Mouse (Mus musculus) lung, embryonic 15.5 days (tissue): ENCODE results near the gene Mfn1. TPM values are rescaled to one million over a fixed set of nuclear protein-coding genes. Genes with fewer than 3 reads are reported as not detected.
A peak's percentile ranks its signal among the peaks of the same experiment; 100 is the strongest.

ENCODE experiments used
- ATAC-seq: fragments of 200-750 bp; cut with Nextera tagmentation; 2 replicates; pipeline ENCODE4 v1.8.0; 2017; ENCODE audit warnings: moderate number of reproducible peaks, borderline replicate concordance; ENCODE audit not compliant: low FRiP score, low TSS enrichment; ENCODE audit errors: extremely low read depth
- H3K27ac ChIP-seq: fragments of 300-500 bp; sonication (generic); 2 replicates; pipeline ENCODE4 v1.5.1; 2015; ENCODE audit warnings: moderate library complexity, mild to moderate bottlenecking, inconsistent platforms
- H3K27me3 ChIP-seq: fragments of 300-500 bp; sonication (generic); 2 replicates; pipeline ENCODE4 v1.6.1; 2015; ENCODE audit warnings: inconsistent platforms
- H3K36me3 ChIP-seq: fragments of 300-500 bp; sonication (generic); 2 replicates; pipeline ENCODE4 v1.6.1; 2015; ENCODE audit warnings: inconsistent platforms
- H3K4me1 ChIP-seq: fragments of 300-500 bp; sonication (generic); 2 replicates; pipeline ENCODE4 v1.6.1; 2015; ENCODE audit warnings: inconsistent platforms
- H3K4me2 ChIP-seq: fragments of 300-500 bp; sonication (generic); 2 replicates; pipeline ENCODE4 v1.6.1; 2015; ENCODE audit warnings: inconsistent platforms, mild to moderate bottlenecking, moderate library complexity
- H3K4me3 ChIP-seq: fragments of 300-500 bp; sonication (generic); 2 replicates; pipeline ENCODE4 v1.5.1; 2015; ENCODE audit warnings: mild to moderate bottlenecking, inconsistent platforms
- H3K9ac ChIP-seq: fragments of 300-500 bp; sonication (generic); 2 replicates; pipeline ENCODE4 v1.6.1; 2015; ENCODE audit warnings: inconsistent platforms
- H3K9me3 ChIP-seq: fragments of 300-500 bp; sonication (generic); 2 replicates; pipeline ENCODE4 v1.6.1; 2016; ENCODE audit warnings: inconsistent platforms
- WGBS: fragments of 180-500 bp; shearing (Covaris S2); methylation state at CpG from one replicate; pipeline ENCODE4 v1.1.7; 2015; 5-methylcytosine and 5-hydroxymethylcytosine counted together
- polyA plus RNA-seq: library from polyadenylated mRNA; unstranded; fragments of >200 nt; fragmentation: Nextera tagmentation; extraction: Ambion mirVana; gene quantifications from 2 replicates; pipeline ENCODE4 v1.2.1, GENCODE M21; 2015

The Mfn1 gene
- polyA plus RNA-seq, 1 experiment from 2014 or later, result 36.1 TPM

DNA sequence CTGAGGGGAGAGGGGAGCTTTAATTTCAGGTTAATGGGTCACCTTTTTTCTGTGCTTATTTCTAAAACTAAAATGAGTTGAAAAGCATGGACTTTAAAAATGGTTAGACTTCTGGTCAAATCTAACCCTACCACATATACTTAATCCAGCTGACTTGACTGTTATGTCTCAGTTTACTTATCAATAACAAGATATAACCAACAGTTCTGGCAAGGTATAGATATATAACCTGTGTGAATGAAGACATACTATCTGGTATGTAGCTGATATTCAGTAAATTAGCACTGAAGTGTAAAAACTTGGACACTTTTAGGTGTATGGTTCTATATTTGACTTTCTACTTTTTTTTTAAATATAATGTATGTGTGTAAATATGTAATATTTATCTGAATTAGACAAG lies 15.7 kb upstream of the Mfn1 start:
- no peaks in the 10 kb centered on the region for H3K27me3 ChIP-seq
- H3K9ac ChIP-seq, result no peak overlapping the region
- H3K36me3 ChIP-seq, result peaks cover 27% of the 10 kb centered on the region
- H3K4me1 ChIP-seq, result peaks cover 24% of the 10 kb centered on the region
- H3K4me2 ChIP-seq, result no peak overlapping the region
- no peak overlapping the region for H3K27ac ChIP-seq
- no peak overlapping the region for H3K4me3 ChIP-seq
- H3K9me3 ChIP-seq, result no peaks in the 10 kb centered on the region
- ATAC-seq, result no peak

DNA sequence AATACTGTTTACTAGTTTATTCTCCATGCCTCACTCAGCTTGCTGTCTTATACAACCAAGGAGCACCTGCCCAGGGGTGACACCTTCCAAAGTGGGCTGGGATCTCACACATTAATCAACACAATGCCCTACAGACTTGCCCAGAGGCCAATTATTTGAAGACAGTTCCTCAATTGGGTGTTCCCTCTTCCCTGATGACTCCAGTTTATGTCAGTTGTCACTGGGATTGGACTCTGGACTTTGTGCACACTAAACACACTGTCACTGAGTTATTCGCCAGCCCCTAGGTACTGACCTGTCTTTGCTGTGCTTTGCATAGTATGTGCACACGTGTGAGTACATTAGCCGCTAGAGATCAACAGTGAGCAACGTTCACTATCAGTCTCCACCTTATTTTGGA lies 2.1 kb upstream of the Mfn1 start:
- peaks cover 30% of the 10 kb centered on the region for H3K36me3 ChIP-seq
- H3K4me2 ChIP-seq, result no peak overlapping the region
- no peak overlapping the region for H3K4me3 ChIP-seq
- H3K4me1 ChIP-seq, result peaks cover 5% of the 10 kb centered on the region; the same call in 1 of the 2 replicates
- no peaks in the 10 kb centered on the region for H3K27me3 ChIP-seq
- no peak overlapping the region for H3K9ac ChIP-seq
- WGBS, result 85% methylated on average over 4 of the region's 4 CpGs
- no peaks in the 10 kb centered on the region for H3K9me3 ChIP-seq
- H3K27ac ChIP-seq, result no peak overlapping the region
- ATAC-seq, result no peak

GRCm38 (mm10) chr3:32530041-32530440 lies 776 bp downstream of the Mfn1 start:
- Histone ChIP-seq H3K27ac (no peak overlapping the region), H3K4me3 (peak overlapping the region; percentile 78), H3K27me3 (no peaks in the 10 kb centered on the region), H3K4me2 (peak overlapping the region; percentile 57), H3K9ac (peak overlapping the region; percentile 77), H3K36me3 (peaks cover 18% of the 10 kb centered on the region; the same call in 1 of the 2 replicates), H3K4me1 (peaks cover 5% of the 10 kb centered on the region; the same call in 1 of the 2 replicates), H3K9me3 (no peaks in the 10 kb centered on the region)
- ATAC-seq, result no peak
- 7% methylated on average over 5 of the region's 5 CpGs for WGBS

DNA sequence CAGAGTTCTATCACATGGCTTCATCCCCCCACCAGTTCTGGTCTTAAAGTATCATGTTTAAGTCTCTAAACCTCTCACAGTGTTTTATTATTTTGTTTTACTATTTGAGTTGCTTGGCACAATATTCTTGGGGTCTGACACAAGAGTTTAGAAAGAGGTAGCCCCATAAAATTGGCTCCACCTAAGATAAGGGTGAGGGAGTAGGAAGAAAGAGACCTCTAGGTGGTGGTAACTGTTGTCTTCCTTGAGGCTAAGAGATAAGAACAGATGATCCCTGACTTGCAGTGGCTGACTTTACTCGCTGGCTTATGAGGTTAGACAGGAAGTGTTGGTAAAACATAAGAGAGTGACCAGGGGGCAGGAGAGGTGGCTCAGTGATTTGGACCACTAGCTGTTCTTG lies 6.4 kb downstream of the Mfn1 start:
- H3K4me2 ChIP-seq, result no peak overlapping the region
- H3K9me3 ChIP-seq, result no peaks in the 10 kb centered on the region
- H3K27ac ChIP-seq, result no peak overlapping the region
- no peak overlapping the region for H3K4me3 ChIP-seq
- H3K9ac ChIP-seq, result no peak overlapping the region
- no peaks in the 10 kb centered on the region for H3K27me3 ChIP-seq
- 56% methylated on average over 1 of the region's 1 CpGs for WGBS
- H3K4me1 ChIP-seq, result no peaks in the 10 kb centered on the region
- ATAC-seq, result no peak
- peaks cover 33% of the 10 kb centered on the region for H3K36me3 ChIP-seq

DNA sequence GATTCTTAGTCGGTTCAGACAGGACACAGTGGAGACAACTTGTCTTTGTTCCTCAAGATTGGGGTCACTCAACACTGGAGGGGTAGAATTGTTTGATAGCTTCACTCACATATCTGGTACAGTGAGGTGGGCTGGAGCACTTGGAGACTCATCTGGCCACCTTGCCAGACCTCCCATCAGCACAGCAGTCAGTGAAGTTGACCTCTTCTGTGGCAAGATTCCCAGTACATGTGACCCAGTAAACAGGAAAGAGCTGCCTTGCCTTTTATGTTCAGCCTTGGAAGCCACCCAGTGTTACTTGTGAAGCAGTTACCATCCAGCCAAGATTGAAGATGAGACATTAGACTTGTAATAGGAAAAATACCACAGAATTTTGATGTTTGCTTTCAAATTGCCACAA lies 8.3 kb downstream of the Mfn1 start:
- Histone ChIP-seq H3K27ac (no peak overlapping the region), H3K36me3 (peaks cover 31% of the 10 kb centered on the region), H3K9me3 (no peaks in the 10 kb centered on the region), H3K4me2 (no peak overlapping the region), H3K4me1 (no peaks in the 10 kb centered on the region), H3K27me3 (no peaks in the 10 kb centered on the region), H3K4me3 (no peak overlapping the region), H3K9ac (no peak overlapping the region)
- WGBS, result 71% methylated on average over 1 of the region's 1 CpGs
- ATAC-seq, result peak; percentile 64; the same call in 1 of the 2 replicates

DNA sequence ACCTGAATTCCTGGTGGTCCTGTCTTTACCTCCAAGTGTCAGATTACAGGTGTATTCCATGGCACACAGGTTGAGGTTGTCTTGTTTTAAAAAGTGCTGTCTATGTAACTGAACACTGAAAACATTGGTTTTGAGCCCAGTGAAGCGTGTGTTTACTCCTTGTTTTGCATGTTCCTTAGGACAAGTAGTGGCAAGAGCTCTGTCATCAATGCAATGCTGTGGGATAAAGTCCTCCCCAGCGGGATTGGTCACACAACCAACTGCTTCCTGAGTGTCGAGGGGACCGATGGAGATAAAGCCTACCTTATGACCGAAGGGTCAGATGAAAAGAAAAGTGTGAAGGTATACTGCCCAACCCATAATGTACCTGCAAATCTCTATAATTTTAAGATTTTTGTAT lies 8.8 kb downstream of the Mfn1 start:
- WGBS, result 91% methylated on average over 5 of the region's 5 CpGs
- Histone ChIP-seq H3K4me1 (no peaks in the 10 kb centered on the region), H3K27ac (no peak overlapping the region), H3K4me3 (no peak overlapping the region), H3K9ac (no peak overlapping the region), H3K9me3 (no peaks in the 10 kb centered on the region), H3K4me2 (no peak overlapping the region), H3K36me3 (peaks cover 36% of the 10 kb centered on the region), H3K27me3 (no peaks in the 10 kb centered on the region)
- no peak for ATAC-seq

DNA sequence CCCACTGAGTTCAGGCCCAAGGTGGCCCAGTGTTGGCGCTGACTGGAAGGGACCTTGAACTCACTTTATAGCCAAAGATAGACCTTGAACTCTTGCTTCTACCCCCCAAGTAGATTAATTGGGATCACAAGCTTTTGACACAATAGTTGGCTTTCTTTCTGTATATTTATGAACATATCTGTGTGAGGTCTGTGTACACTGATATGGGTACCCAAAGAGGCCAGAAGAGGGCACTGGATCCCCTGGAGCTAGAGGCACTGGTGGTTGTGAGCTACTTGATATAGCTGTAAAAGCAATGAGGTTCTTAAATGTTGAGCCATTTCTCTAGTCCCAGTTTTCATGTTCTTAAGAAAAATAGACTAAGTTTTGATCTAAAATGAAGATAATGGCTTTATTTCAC lies 23.8 kb downstream of the Mfn1 start:
- Histone ChIP-seq H3K36me3 (peaks cover 26% of the 10 kb centered on the region), H3K4me2 (no peak overlapping the region), H3K9ac (no peak overlapping the region), H3K9me3 (no peaks in the 10 kb centered on the region), H3K27me3 (no peaks in the 10 kb centered on the region), H3K27ac (no peak overlapping the region), H3K4me3 (no peak overlapping the region), H3K4me1 (no peaks in the 10 kb centered on the region)
- 100% methylated on average over 1 of the region's 1 CpGs for WGBS
- ATAC-seq, result no peak

- Histone ChIP-seq H3K9ac (no peak overlapping the region), H3K36me3 (peaks cover 34% of the 10 kb centered on the region), H3K9me3 (no peaks in the 10 kb centered on the region), H3K4me3 (no peak overlapping the region), H3K27ac (no peak overlapping the region), H3K27me3 (no peaks in the 10 kb centered on the region), H3K4me1 (no peaks in the 10 kb centered on the region), H3K4me2 (no peak overlapping the region)
- ATAC-seq, result no peak; the same call in 1 of the 2 replicates
- 83% methylated on average over 6 of the region's 6 CpGs for WGBS
These were observed 34.1 kb downstream of the Mfn1 start for GRCm38 (mm10) chr3:32563401-32563800.

- no peak overlapping the region for H3K9ac ChIP-seq
- no peak overlapping the region for H3K4me2 ChIP-seq
- WGBS, result 88% methylated on average over 2 of the region's 2 CpGs
- H3K36me3 ChIP-seq, result peaks cover 53% of the 10 kb centered on the region
- no peak overlapping the region for H3K27ac ChIP-seq
- no peaks in the 10 kb centered on the region for H3K4me1 ChIP-seq
- H3K27me3 ChIP-seq, result no peaks in the 10 kb centered on the region
- H3K9me3 ChIP-seq, result no peaks in the 10 kb centered on the region
- no peak for ATAC-seq
- H3K4me3 ChIP-seq, result no peak overlapping the region
These were observed 43.8 kb downstream of the Mfn1 start for GRCm38 (mm10) chr3:32573086-32573485.

DNA sequence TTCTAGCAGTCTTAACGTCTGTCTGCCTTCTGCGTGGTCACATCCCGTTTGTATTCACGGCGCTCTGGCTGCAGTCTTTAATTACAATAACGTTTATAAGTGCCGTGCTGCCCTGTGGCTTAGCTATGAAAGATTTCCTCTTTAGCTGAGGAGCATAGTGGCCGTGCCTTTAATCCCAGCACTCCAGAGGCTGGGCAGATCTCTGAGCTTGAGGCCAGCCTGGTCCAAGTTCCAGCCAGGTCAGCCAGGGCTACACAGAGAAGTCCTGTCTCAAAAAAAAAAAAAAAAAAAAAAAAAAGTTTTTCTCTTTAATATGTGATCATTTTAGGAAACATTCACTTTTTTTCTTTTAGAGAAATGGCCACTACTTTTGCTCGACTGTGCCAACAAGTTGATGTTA lies 44.6 kb downstream of the Mfn1 start:
- Histone ChIP-seq H3K36me3 (peaks cover 46% of the 10 kb centered on the region), H3K4me2 (no peak overlapping the region), H3K9ac (no peak overlapping the region), H3K27ac (no peak overlapping the region), H3K4me3 (no peak overlapping the region), H3K9me3 (no peaks in the 10 kb centered on the region), H3K27me3 (no peaks in the 10 kb centered on the region), H3K4me1 (no peaks in the 10 kb centered on the region)
- WGBS, result 65% methylated on average over 9 of the region's 9 CpGs
- no peak for ATAC-seq

DNA sequence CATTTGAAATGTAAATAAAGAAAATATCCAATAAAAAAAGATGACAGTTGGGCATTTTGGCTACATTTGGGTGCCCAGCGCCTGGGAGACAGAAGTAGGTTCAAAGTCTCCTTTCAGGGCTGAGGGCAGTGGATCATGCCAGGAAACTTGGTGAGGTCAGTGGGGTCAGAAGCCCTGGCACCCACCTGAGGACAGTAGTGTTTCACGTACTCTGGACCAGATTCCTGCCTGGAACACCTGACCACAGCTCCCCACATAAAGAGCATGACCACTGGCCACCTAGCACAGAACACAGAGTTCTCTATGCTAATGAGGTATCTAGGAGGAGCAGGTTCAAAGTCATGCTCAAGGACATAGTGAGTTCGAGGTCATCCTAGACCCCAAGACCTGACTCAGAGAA lies 45.9 kb downstream of the Mfn1 start:
- 96% methylated on average over 3 of the region's 3 CpGs for WGBS
- H3K4me2 ChIP-seq, result no peak overlapping the region
- no peak overlapping the region for H3K27ac ChIP-seq
- no peak for ATAC-seq
- H3K36me3 ChIP-seq, result peaks cover 36% of the 10 kb centered on the region
- H3K9ac ChIP-seq, result no peak overlapping the region
- no peaks in the 10 kb centered on the region for H3K9me3 ChIP-seq
- no peak overlapping the region for H3K4me3 ChIP-seq
- H3K27me3 ChIP-seq, result no peaks in the 10 kb centered on the region
- no peaks in the 10 kb centered on the region for H3K4me1 ChIP-seq

- Histone ChIP-seq H3K36me3 (peaks cover 43% of the 10 kb centered on the region), H3K4me3 (no peak overlapping the region), H3K4me2 (no peak overlapping the region), H3K9me3 (no peaks in the 10 kb centered on the region), H3K9ac (no peak overlapping the region), H3K27me3 (no peaks in the 10 kb centered on the region), H3K4me1 (no peaks in the 10 kb centered on the region), H3K27ac (no peak overlapping the region)
- no peak for ATAC-seq
- WGBS, result 83% methylated on average over 5 of the region's 5 CpGs
These were observed 49.5 kb downstream of the Mfn1 start for GRCm38 (mm10) chr3:32578772-32579171.

- Histone ChIP-seq H3K4me3 (no peak overlapping the region), H3K9ac (no peak overlapping the region), H3K9me3 (no peaks in the 10 kb centered on the region), H3K27me3 (no peaks in the 10 kb centered on the region), H3K4me1 (no peaks in the 10 kb centered on the region), H3K36me3 (peaks cover 41% of the 10 kb centered on the region; the same call in 1 of the 2 replicates), H3K4me2 (no peak overlapping the region), H3K27ac (no peak overlapping the region)
- WGBS, result 84% methylated on average over 3 of the region's 3 CpGs
- no peak for ATAC-seq
These were observed 51.5 kb downstream of the Mfn1 start for GRCm38 (mm10) chr3:32580738-32581137.
